8 mouse cellular contexts compared by ENCODE assay signal in genomic region chr11:73198603-73199229, GRCm38 (mm10). TPM values are rescaled to one million over a fixed set of nuclear protein-coding genes. Genes with fewer than 3 reads are reported as not detected.
A peak's percentile ranks its signal among the peaks of the same experiment; 100 is the strongest.
DNase-seq lines count a peak whose midpoint lies in the region; ATAC-seq lines count a peak whose summit lies in the region.

Ctns (minus strand) TSS chr11:73199042.

- H3K27me3 ChIP-seq in intestine, embryonic 14.5 days (replicated peaks; ENCODE audit: control insufficient read depth, insufficient read depth, low read length) = no peaks in the 10 kb centered on the region
- no peaks in the 10 kb centered on the region for H3K27me3 ChIP-seq in megakaryocyte, embryonic 14.5 days (replicated peaks)
- H3K27me3 ChIP-seq in splenic B cell, adult 2 months (ENCODE audit: control insufficient read depth, insufficient read depth, low read length, poor library complexity, severe bottlenecking) = no peaks in the 10 kb centered on the region

- H3K4me2 ChIP-seq in intestine, embryonic 14.5 days (ENCODE audit: low read length) = peak within 1 kb of the TSS; percentile 96

- H3K36me3 ChIP-seq in intestine, embryonic 14.5 days (ENCODE audit: control insufficient read depth, insufficient read depth, low read length) = peaks cover 4% of the 10 kb centered on the region; the same call in 1 of the 2 replicates
- peaks cover 27% of the 10 kb centered on the region for H3K36me3 ChIP-seq in megakaryocyte, embryonic 14.5 days (replicated peaks; ENCODE audit: low read length)
- 0 out of 2 replicates have a peak, but pooled peaks cover 2% of the 10 kb centered on the region for H3K36me3 ChIP-seq in splenic B cell, adult 2 months (ENCODE audit: control insufficient read depth, insufficient read depth, low read length, poor library complexity, severe bottlenecking)

- WGBS in intestine, embryonic 14.5 days = 1% methylated on average over 22 of the region's 22 CpGs

- peak; percentile 91 for DNase-seq in right cerebral cortex, adult 18-20 months
- DNase-seq in right cerebral cortex, postnatal 4 days = no peak
- DNase-seq in cerebellum, adult 9-11 months = peak; percentile 92
- peak; percentile 88 for DNase-seq in gastrocnemius, adult 18-20 months (ENCODE audit: low spot score)
- no peak for DNase-seq in intestine, embryonic 14.5 days (ENCODE audit: low spot score)
- DNase-seq in left cerebral cortex, postnatal 14 days (ENCODE audit: low spot score in 2 of 2) = peak; percentile 86 to 92
- peak; percentile 90 for DNase-seq in splenic B cell, adult 2 months (ENCODE audit: low read depth, low spot score)

- H3K4me3 ChIP-seq in intestine, embryonic 14.5 days (ENCODE audit: low read depth, low read length) = peak within 1 kb of the TSS; percentile 72
- peak within 1 kb of the TSS; percentile 99 for H3K4me3 ChIP-seq in megakaryocyte, embryonic 14.5 days (replicated peaks)

- H3K9ac ChIP-seq in intestine, embryonic 14.5 days (ENCODE audit: low read length) = peak within 1 kb of the TSS; percentile 53

- intact Hi-C loops in left cerebral cortex, postnatal 14 days (cut with DNase I) = no loop called here

- H3K27ac ChIP-seq in intestine, embryonic 14.5 days (ENCODE audit: low read depth) = no peak within 1 kb of the TSS

- peaks cover 6% of the 10 kb centered on the region; the same call in 1 of the 2 replicates for H3K4me1 ChIP-seq in intestine, embryonic 14.5 days (replicated peaks; ENCODE audit: control insufficient read depth, insufficient read depth, low read length)
- peaks cover 61% of the 10 kb centered on the region for H3K4me1 ChIP-seq in megakaryocyte, embryonic 14.5 days

- ATAC-seq in intestine, embryonic 14.5 days (replicated peaks; ENCODE audit: low FRiP score, low TSS enrichment, low read depth) = peak; percentile 97

- H3K9me3 ChIP-seq in intestine, embryonic 14.5 days (ENCODE audit: control insufficient read depth, low read length) = no peaks in the 10 kb centered on the region
- no peaks in the 10 kb centered on the region for H3K9me3 ChIP-seq in megakaryocyte, embryonic 14.5 days

RNA-seq across cellular contexts. Expression of gene Ctns, which starts in this region (rescaled TPM):
- total RNA-seq in gastrocnemius, adult 18-20 months (2021) = 1 to 10 TPM; 4.4 to 5.7 TPM
- 15.6 and 17.0 TPM in 2 replicates for polyA plus RNA-seq in intestine, embryonic 14.5 days (2014; fragmentation: Nextera tagmentation; extraction: Ambion mirVana)
- 10 to 100 TPM; 15.5 to 18.9 TPM for total RNA-seq in left cerebral cortex, postnatal 14 days (2021)
- 1.3 and 4.1 TPM in 2 replicates for polyA plus RNA-seq in megakaryocyte, embryonic 14.5 days (2012; ENCODE audit: insufficient read depth, low replicate concordance)

Comparison
In these comparisons a context has a peak if more than half of its experiments do, and no peak if none do; other contexts are left out.
1. DNase-seq: peak in right cerebral cortex, adult 18-20 months (single experiment), cerebellum, adult 9-11 months (single experiment), gastrocnemius, adult 18-20 months (single experiment), left cerebral cortex, postnatal 14 days (2 of 2) and splenic B cell, adult 2 months (single experiment); none in right cerebral cortex, postnatal 4 days (single experiment) and intestine, embryonic 14.5 days (single experiment).